Mouse (Mus musculus) liver, postnatal 0 days (tissue): ENCODE measurements around the gene Bnc2.

Source experiments
- CTCF ChIP-seq: sonication (generic); IDR thresholded peaks from 2 replicates; pipeline ENCODE4 v1.5.1; 2016; ENCODE audit warnings: antibody characterized with exemption, low read depth
- EP300 ChIP-seq: IDR thresholded peaks from 2 replicates; pipeline ENCODE4 v1.6.1; 2016; ENCODE audit warnings: antibody characterized with exemption, low read depth, mild to moderate bottlenecking

DNA sequence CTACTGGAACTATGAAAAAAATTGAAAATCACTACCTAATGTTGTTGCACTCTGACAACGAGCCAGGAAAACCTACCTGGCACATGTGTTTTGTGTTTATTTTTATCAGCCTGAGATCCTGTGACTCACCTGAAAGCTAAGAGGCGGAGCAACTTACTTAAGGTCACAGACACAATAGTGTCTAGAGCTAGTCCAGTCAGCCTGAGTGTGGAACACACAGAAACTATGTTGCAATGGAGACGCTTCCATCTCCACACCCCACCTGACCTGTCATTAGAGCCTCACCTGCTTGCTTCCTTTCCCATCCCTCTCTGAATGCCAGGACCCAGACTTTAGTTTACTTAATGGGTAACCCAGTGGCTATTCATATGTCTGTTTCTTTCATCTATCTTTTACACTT is 364.2 kb downstream of the Bnc2 start:
- TF ChIP-seq CTCF = no peak
- no peak for TF ChIP-seq EP300
